Mouse (Mus musculus) liver, embryonic 14.5 days (tissue): ENCODE results near the gene Trio.

Experiments
- CTCF ChIP-seq: IDR thresholded peaks from 2 replicates; pipeline ENCODE4 v1.5.1; 2016; ENCODE audit warnings: antibody characterized with exemption, low read depth, control low read depth
- EP300 ChIP-seq: IDR thresholded peaks from 2 replicates; pipeline ENCODE4 v1.6.1; 2016; ENCODE audit warnings: antibody characterized with exemption, low read depth

- no peak for TF ChIP-seq CTCF
- no peak for TF ChIP-seq EP300
These were observed 221.2 kb downstream of the Trio start for GRCm38 (mm10) chr15:27804447-27804846.
